Mouse (Mus musculus): Measurements from ENCODE around the gene 2010005H15Rik. TPM values are rescaled to one million over a fixed set of nuclear protein-coding genes. Genes with fewer than 3 reads are reported as not detected.

2010005H15Rik gene
- polyA plus RNA-seq, 1 experiment: not detected

DNA sequence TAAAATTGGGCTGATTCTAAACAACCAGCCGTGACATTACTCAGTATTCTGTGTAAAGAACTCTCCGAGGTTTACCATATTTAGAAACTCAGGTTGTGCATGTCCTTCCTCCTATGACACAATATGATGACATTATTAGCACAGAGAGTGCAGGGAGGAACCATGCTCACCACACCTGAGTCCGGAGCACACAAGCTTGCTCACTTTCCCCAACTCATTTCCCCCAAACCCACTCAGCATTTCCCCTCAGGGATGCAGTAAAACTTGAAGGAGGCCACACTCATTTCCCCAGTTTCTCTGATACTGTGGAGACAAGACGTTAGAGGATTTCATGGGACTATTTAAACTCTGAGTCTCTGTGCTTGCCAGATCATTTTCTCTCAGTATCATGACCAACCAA lies 67.9 kb downstream of the 2010005H15Rik start:
- Histone ChIP-seq H3K36me3 (ENCODE audit: control insufficient read depth, insufficient read depth, low read length) (no peaks in the 10 kb centered on the region), H3K4me1 (ENCODE audit: control insufficient read depth, insufficient read depth, insufficient read length, low read length) (no peaks in the 10 kb centered on the region), H3K4me3 (ENCODE audit: low read depth, low read length) (no peak overlapping the region), H3K27me3 (ENCODE audit: control insufficient read depth, insufficient read depth, low read length) (no peaks in the 10 kb centered on the region), H3K27ac (ENCODE audit: insufficient read depth, low read depth, low read length) (no peak overlapping the region)
- TF ChIP-seq POLR2A (IDR thresholded peaks at IDR 0.05; ENCODE audit: low read depth, low read length) (no peak), CTCF (IDR thresholded peaks at IDR 0.05; ENCODE audit: extremely low read depth, insufficient read length, insufficient replicate concordance, low read depth, low read length) (no peak)
- 73% methylated on average over 4 of the region's 4 CpGs for WGBS

Other genes starting within 250 kb of the 2010005H15Rik start
- 1.2 and 2.5 TPM in 2 replicates for gene Kpna1, start 242.7 kb upstream of the 2010005H15Rik start, polyA plus RNA-seq (2012; rRNA removed)
- 0.39 and 0.60 TPM in 2 replicates for gene Wdr5b, start 180.3 kb upstream of the 2010005H15Rik start, polyA plus RNA-seq (2012; rRNA removed)
- gene Fam162a, start 149.9 kb upstream of the 2010005H15Rik start, polyA plus RNA-seq (2012; rRNA removed): 13.3 and 18.6 TPM in 2 replicates
- 2.3 and 2.6 TPM in 2 replicates for gene Ccdc58, start 149.8 kb upstream of the 2010005H15Rik start, polyA plus RNA-seq (2012; rRNA removed)
- gene Csta1, start 90.2 kb upstream of the 2010005H15Rik start, polyA plus RNA-seq (2012; rRNA removed): not detected in 2 replicates
- gene Stfa2l1, start 64.7 kb upstream of the 2010005H15Rik start, polyA plus RNA-seq (2012; rRNA removed): not detected in 2 replicates
- gene Gm5483, start 37.3 kb upstream of the 2010005H15Rik start, polyA plus RNA-seq (2012; rRNA removed): not detected in 2 replicates
- gene Gm5416, start 11.1 kb upstream of the 2010005H15Rik start, polyA plus RNA-seq (2012; rRNA removed): not detected in 2 replicates
- gene Stfa1, start 55.5 kb downstream of the 2010005H15Rik start, polyA plus RNA-seq (2012; rRNA removed): not detected in 2 replicates
- not detected in 2 replicates for gene BC117090, start 112.9 kb downstream of the 2010005H15Rik start, polyA plus RNA-seq (2012; rRNA removed)
- gene BC100530, start 146.3 kb downstream of the 2010005H15Rik start, polyA plus RNA-seq (2012; rRNA removed): not detected in 2 replicates
- not detected in 2 replicates for gene Stfa2, start 187.0 kb downstream of the 2010005H15Rik start, polyA plus RNA-seq (2012; rRNA removed)
- not detected in 2 replicates for gene Stfa3, start 233.9 kb downstream of the 2010005H15Rik start, polyA plus RNA-seq (2012; rRNA removed)